Mouse (Mus musculus): Measurements from ENCODE around the gene Hexb.

GRCm38 (mm10) chr13:97184168-97184567 is 14.0 kb downstream of the Hexb start:
- TF ChIP-seq CTCF (IDR thresholded peaks at IDR 0.05; ENCODE audit: low read depth, low read length) = no peak
- no peak for TF ChIP-seq GATA2 (IDR thresholded peaks at IDR 0.05; ENCODE audit: borderline replicate concordance, low read depth, low read length)
- no peak for TF ChIP-seq POLR2AphosphoS5 (IDR thresholded peaks at IDR 0.05; ENCODE audit: insufficient replicate concordance, low read depth, low read length)

Measured in G1E (cell line).